Mouse (Mus musculus) embryonic facial prominence, embryonic 14.5 days (tissue): ENCODE results near the gene Anapc11. TPM values are rescaled to one million over a fixed set of nuclear protein-coding genes. Genes with fewer than 3 reads are reported as not detected.
A peak's percentile ranks its signal among the peaks of the same experiment; 100 is the strongest.

Experiments
- ATAC-seq: fragments of 200-750 bp; cut with Nextera tagmentation; 2 replicates; pipeline ENCODE4 v1.8.0; 2017; ENCODE audit warnings: low read depth, moderate number of reproducible peaks, moderate TSS enrichment
- DNase-seq: peaks from one replicate; pipeline ENCODE4 v3.0.0-alpha.2; 2015; ENCODE audit warnings: low spot score
- H3K27ac ChIP-seq: fragments of 300-500 bp; sonication (generic); replicated peaks from 2 replicates; pipeline ENCODE4 v1.5.1; 2014; ENCODE audit warnings: low read depth, mild to moderate bottlenecking, low read length, moderate library complexity
- H3K27me3 ChIP-seq: fragments of 300-500 bp; sonication (generic); replicated peaks from 2 replicates; pipeline ENCODE4 v1.6.1; 2014; ENCODE audit warnings: low read length; ENCODE audit not compliant: control insufficient read depth, insufficient read depth
- H3K36me3 ChIP-seq: fragments of 300-500 bp; sonication (generic); 2 replicates; pipeline ENCODE4 v1.6.1; 2014; ENCODE audit warnings: low read length, mixed read lengths; ENCODE audit not compliant: control insufficient read depth, insufficient read depth
- H3K4me1 ChIP-seq: fragments of 300-500 bp; sonication (generic); 2 replicates; pipeline ENCODE4 v1.6.1; 2014; ENCODE audit warnings: antibody characterized with exemption, low read length; ENCODE audit not compliant: control insufficient read depth, insufficient read depth
- H3K4me2 ChIP-seq: fragments of 300-500 bp; sonication (generic); 2 replicates; pipeline ENCODE4 v1.6.1; 2014; ENCODE audit warnings: low read depth, mild to moderate bottlenecking, low read length, moderate library complexity, mixed read lengths
- H3K4me3 ChIP-seq: fragments of 300-500 bp; sonication (generic); 2 replicates; pipeline ENCODE4 v1.5.1; 2014; ENCODE audit warnings: low read depth, mild to moderate bottlenecking, low read length
- H3K9ac ChIP-seq: fragments of 300-500 bp; sonication (generic); 2 replicates; pipeline ENCODE4 v1.6.1; 2014; ENCODE audit warnings: low read depth, mild to moderate bottlenecking, low read length, moderate library complexity, mixed read lengths
- H3K9me3 ChIP-seq: fragments of 300-500 bp; sonication (generic); 2 replicates; pipeline ENCODE4 v1.6.1; 2016; ENCODE audit warnings: low read length; ENCODE audit not compliant: control insufficient read depth
- WGBS: fragments of 180-500 bp; shearing (Covaris S2); extraction: QIAGEN DNeasy Blood & Tissue Kit; methylation state at CpG from one replicate; pipeline ENCODE4 v1.1.7; 2014; 5-methylcytosine and 5-hydroxymethylcytosine counted together
- polyA plus RNA-seq: library from polyadenylated mRNA; unstranded; fragments of >200 nt; fragmentation: Nextera tagmentation; extraction: Ambion mirVana; gene quantifications from 2 replicates; pipeline ENCODE4 v1.2.1, GENCODE M21; 2014

Gene Anapc11
- polyA plus RNA-seq, 1 experiment from 2014 or later: 242 TPM

- 89% methylated on average over 11 of the region's 11 CpGs for WGBS
- H3K36me3 ChIP-seq: peaks cover 66% of the 10 kb centered on the region
Observed at GRCm38 (mm10) chr11:120615606-120616203, 17.5 kb downstream of the Anapc11 start.

GRCm38 (mm10) chr11:120616617-120617294 lies 18.5 kb downstream of the Anapc11 start:
- Histone ChIP-seq H3K4me1 (peaks cover 8% of the 10 kb centered on the region), H3K4me2 (peak overlapping the region; percentile 85), H3K27me3 (no peaks in the 10 kb centered on the region), H3K4me3 (peak overlapping the region; percentile 88), H3K36me3 (peaks cover 63% of the 10 kb centered on the region), H3K9ac (peak overlapping the region; percentile 82), H3K27ac (no peak overlapping the region), H3K9me3 (no peaks in the 10 kb centered on the region)
- DNase-seq: no peak
- 40% methylated on average over 4 of the region's 4 CpGs for WGBS
- ATAC-seq: no peak

More at GRCm38 (mm10) chr11:120615606-120616203, 17.5 kb downstream of the Anapc11 start:
- Histone ChIP-seq H3K4me2 (no peak overlapping the region), H3K9ac (0 out of 2 replicates have a peak overlapping the region, but pooled peaks have one; percentile 3), H3K27me3 (no peaks in the 10 kb centered on the region), H3K4me1 (peaks cover 8% of the 10 kb centered on the region), H3K9me3 (no peaks in the 10 kb centered on the region), H3K27ac (no peak overlapping the region), H3K4me3 (no peak overlapping the region)
- no peak for ATAC-seq
- DNase-seq: no peak

GRCm38 (mm10) chr11:120617519-120618112 lies 19.4 kb downstream of the Anapc11 start, which contains the start of gene Pcyt2:
Pcyt2 (minus strand) TSS chr11:120617936.
- peaks cover 62% of the 10 kb centered on the region for H3K36me3 ChIP-seq
- H3K27me3 ChIP-seq: no peaks in the 10 kb centered on the region
- peak; percentile 95 for ATAC-seq
- under 1% methylated on average over 43 of the region's 56 CpGs for WGBS
- peak; percentile 94 for DNase-seq
- peak within 1 kb of the TSS; percentile 61; the same call in 1 of the 2 replicates for H3K27ac ChIP-seq
- peak within 1 kb of the TSS; percentile 85 for H3K4me2 ChIP-seq
- H3K9me3 ChIP-seq: no peaks in the 10 kb centered on the region
- H3K9ac ChIP-seq: peak within 1 kb of the TSS; percentile 82
- H3K4me3 ChIP-seq: peak within 1 kb of the TSS; percentile 88
- H3K4me1 ChIP-seq: peaks cover 8% of the 10 kb centered on the region

GRCm38 (mm10) chr11:120618619-120619535 lies 20.7 kb downstream of the Anapc11 start:
- no peaks in the 10 kb centered on the region for H3K9me3 ChIP-seq
- no peak overlapping the region for H3K4me2 ChIP-seq
- 93% methylated on average over 25 of the region's 25 CpGs for WGBS
- ATAC-seq: no peak
- H3K36me3 ChIP-seq: peaks cover 57% of the 10 kb centered on the region
- no peak overlapping the region for H3K9ac ChIP-seq
- DNase-seq: no peak
- peaks cover 8% of the 10 kb centered on the region for H3K4me1 ChIP-seq
- H3K4me3 ChIP-seq: no peak overlapping the region
- H3K27me3 ChIP-seq: no peaks in the 10 kb centered on the region
- H3K27ac ChIP-seq: no peak overlapping the region

- Histone ChIP-seq H3K27ac (no peak overlapping the region), H3K9ac (no peak overlapping the region), H3K4me3 (no peak overlapping the region), H3K27me3 (no peaks in the 10 kb centered on the region), H3K36me3 (peaks cover 50% of the 10 kb centered on the region), H3K9me3 (no peaks in the 10 kb centered on the region), H3K4me2 (no peak overlapping the region), H3K4me1 (peaks cover 10% of the 10 kb centered on the region)
- ATAC-seq (no peak), DNase-seq (no peak)
- 92% methylated on average over 14 of the region's 14 CpGs for WGBS
Observed at GRCm38 (mm10) chr11:120620195-120620594, 22.0 kb downstream of the Anapc11 start.

- H3K27me3 ChIP-seq: no peaks in the 10 kb centered on the region
- no peak overlapping the region for H3K27ac ChIP-seq
- no peak overlapping the region for H3K9ac ChIP-seq
- H3K9me3 ChIP-seq: no peaks in the 10 kb centered on the region
- no peak overlapping the region for H3K4me2 ChIP-seq
- 89% methylated on average over 6 of the region's 6 CpGs for WGBS
- H3K4me3 ChIP-seq: no peak overlapping the region
- H3K4me1 ChIP-seq: peaks cover 4% of the 10 kb centered on the region; the same call in 1 of the 2 replicates
- DNase-seq (no peak), ATAC-seq (no peak)
- H3K36me3 ChIP-seq: peaks cover 59% of the 10 kb centered on the region
Observed at GRCm38 (mm10) chr11:120622805-120623204, 24.6 kb downstream of the Anapc11 start.

- DNase-seq (peak; percentile 72), ATAC-seq (peak; percentile 77)
- 13% methylated on average over 30 of the region's 30 CpGs for WGBS
- H3K27ac ChIP-seq: peak overlapping the region; percentile 25; the same call in 1 of the 2 replicates
- H3K4me3 ChIP-seq: peak overlapping the region; percentile 90
- peak overlapping the region; percentile 88 for H3K4me2 ChIP-seq
- H3K36me3 ChIP-seq: peaks cover 58% of the 10 kb centered on the region
- H3K4me1 ChIP-seq: peaks cover 4% of the 10 kb centered on the region; the same call in 1 of the 2 replicates
- no peaks in the 10 kb centered on the region for H3K9me3 ChIP-seq
- H3K27me3 ChIP-seq: no peaks in the 10 kb centered on the region
- peak overlapping the region; percentile 77 for H3K9ac ChIP-seq
Observed at GRCm38 (mm10) chr11:120623961-120624679, 25.9 kb downstream of the Anapc11 start.
